Mouse (Mus musculus) hindbrain, embryonic 11.5 days (tissue): Measurements from ENCODE around the gene Foxa2. TPM values are rescaled to one million over a fixed set of nuclear protein-coding genes. Genes with fewer than 3 reads are reported as not detected.

ENCODE experiments used
- ATAC-seq: fragments of 200-750 bp; cut with Nextera tagmentation; 2 replicates; pipeline ENCODE4 v1.8.0; 2017; ENCODE audit warnings: mild to moderate bottlenecking, moderate TSS enrichment, moderate library complexity; ENCODE audit not compliant: low FRiP score
- DNase-seq: peaks from one replicate; pipeline ENCODE4 v3.0.0-alpha.2; 2015; ENCODE audit warnings: low spot score
- H3K27ac ChIP-seq: fragments of 300-500 bp; sonication (generic); 2 replicates; pipeline ENCODE4 v1.5.1; 2014; ENCODE audit warnings: mild to moderate bottlenecking, low read depth, low read length
- H3K27me3 ChIP-seq: fragments of 300-500 bp; sonication (generic); 2 replicates; pipeline ENCODE4 v1.6.1; 2014; ENCODE audit warnings: mild to moderate bottlenecking, low read length, moderate library complexity, mixed read lengths; ENCODE audit not compliant: control insufficient read depth, insufficient read depth
- H3K36me3 ChIP-seq: fragments of 300-500 bp; sonication (generic); 2 replicates; pipeline ENCODE4 v1.6.1; 2014; ENCODE audit warnings: mild to moderate bottlenecking, low read length, moderate library complexity, mixed read lengths; ENCODE audit not compliant: control insufficient read depth, insufficient read depth
- H3K4me1 ChIP-seq: fragments of 300-500 bp; sonication (generic); replicated peaks from 2 replicates; pipeline ENCODE4 v1.6.1; 2014; ENCODE audit warnings: low read length, mixed read lengths; ENCODE audit not compliant: control insufficient read depth, insufficient read depth
- H3K4me2 ChIP-seq: fragments of 300-500 bp; sonication (generic); replicated peaks from 2 replicates; pipeline ENCODE4 v1.6.1; 2014; ENCODE audit warnings: mild to moderate bottlenecking, low read depth, low read length
- H3K4me3 ChIP-seq: fragments of 300-500 bp; sonication (generic); 2 replicates; pipeline ENCODE4 v1.5.1; 2014; ENCODE audit warnings: low read depth, low read length
- H3K9ac ChIP-seq: fragments of 300-500 bp; sonication (generic); 2 replicates; pipeline ENCODE4 v1.6.1; 2014; ENCODE audit warnings: low read depth, low read length
- H3K9me3 ChIP-seq: fragments of 300-500 bp; sonication (generic); 2 replicates; pipeline ENCODE4 v1.6.1; 2016; ENCODE audit warnings: low read length; ENCODE audit not compliant: control insufficient read depth
- WGBS: fragments of 180-500 bp; shearing (Covaris S2); extraction: QIAGEN DNeasy Blood & Tissue Kit; methylation state at CpG from one replicate; pipeline ENCODE4 v1.1.7; 2014; 5-methylcytosine and 5-hydroxymethylcytosine counted together
- polyA plus RNA-seq: library from polyadenylated mRNA; unstranded; fragments of >200 nt; fragmentation: Nextera tagmentation; extraction: Ambion mirVana; gene quantifications from 2 replicates; pipeline ENCODE4 v1.2.1, GENCODE M21; 2014

Gene Foxa2
- polyA plus RNA-seq, 1 experiment from 2014 or later = 4.5 TPM

DNA sequence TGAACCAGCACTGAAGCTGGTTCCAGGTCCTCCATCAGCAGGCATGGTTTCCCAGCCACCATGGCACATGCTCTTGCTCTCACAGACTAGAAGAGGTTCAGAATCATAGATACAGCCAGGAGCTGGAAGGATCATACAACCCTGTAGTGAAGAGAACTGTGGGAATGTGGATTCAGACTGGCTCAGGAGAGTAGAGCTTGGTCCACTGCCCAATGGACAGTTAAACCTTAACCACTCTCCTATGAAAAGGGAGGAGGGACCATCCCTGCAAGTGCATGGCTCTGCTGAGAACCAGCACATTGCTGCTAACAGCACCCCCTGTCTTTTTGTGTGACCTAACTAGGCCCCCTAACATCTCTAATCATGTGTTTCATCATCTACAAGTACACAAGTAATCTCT, 50.0 kb downstream of the Foxa2 start:
- Histone ChIP-seq H3K9ac (no peak overlapping the region), H3K4me2 (no peak overlapping the region), H3K27me3 (no peaks in the 10 kb centered on the region), H3K9me3 (no peaks in the 10 kb centered on the region), H3K36me3 (no peaks in the 10 kb centered on the region), H3K4me3 (no peak overlapping the region), H3K27ac (no peak overlapping the region), H3K4me1 (no peaks in the 10 kb centered on the region)
- ATAC-seq (no peak), DNase-seq (no peak)

DNA sequence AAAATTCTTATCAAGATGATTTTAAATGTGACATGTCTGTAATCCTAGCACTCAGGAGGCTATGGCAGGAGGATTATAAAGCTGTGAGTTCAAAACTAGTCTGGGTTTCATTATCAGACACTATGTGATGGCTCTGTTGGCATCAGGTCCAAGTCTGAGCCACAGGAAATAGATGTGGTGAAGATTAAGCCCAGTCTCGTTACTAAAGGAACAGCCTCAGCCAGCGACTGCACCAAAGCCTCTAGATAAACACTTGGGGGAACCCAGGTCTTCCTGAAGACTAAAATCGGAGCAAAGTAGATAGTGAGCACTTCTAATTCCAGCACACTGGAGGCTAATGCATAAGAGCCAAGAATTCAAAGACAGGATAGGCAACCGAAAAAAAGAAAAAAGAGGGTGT, 52.9 kb downstream of the Foxa2 start:
- Histone ChIP-seq H3K9me3 (no peaks in the 10 kb centered on the region), H3K27ac (no peak overlapping the region), H3K4me1 (no peaks in the 10 kb centered on the region), H3K4me2 (no peak overlapping the region), H3K36me3 (no peaks in the 10 kb centered on the region), H3K4me3 (no peak overlapping the region), H3K9ac (no peak overlapping the region), H3K27me3 (no peaks in the 10 kb centered on the region)
- DNase-seq (no peak), ATAC-seq (no peak)
- 84% methylated on average over 4 of the region's 4 CpGs for WGBS

DNA sequence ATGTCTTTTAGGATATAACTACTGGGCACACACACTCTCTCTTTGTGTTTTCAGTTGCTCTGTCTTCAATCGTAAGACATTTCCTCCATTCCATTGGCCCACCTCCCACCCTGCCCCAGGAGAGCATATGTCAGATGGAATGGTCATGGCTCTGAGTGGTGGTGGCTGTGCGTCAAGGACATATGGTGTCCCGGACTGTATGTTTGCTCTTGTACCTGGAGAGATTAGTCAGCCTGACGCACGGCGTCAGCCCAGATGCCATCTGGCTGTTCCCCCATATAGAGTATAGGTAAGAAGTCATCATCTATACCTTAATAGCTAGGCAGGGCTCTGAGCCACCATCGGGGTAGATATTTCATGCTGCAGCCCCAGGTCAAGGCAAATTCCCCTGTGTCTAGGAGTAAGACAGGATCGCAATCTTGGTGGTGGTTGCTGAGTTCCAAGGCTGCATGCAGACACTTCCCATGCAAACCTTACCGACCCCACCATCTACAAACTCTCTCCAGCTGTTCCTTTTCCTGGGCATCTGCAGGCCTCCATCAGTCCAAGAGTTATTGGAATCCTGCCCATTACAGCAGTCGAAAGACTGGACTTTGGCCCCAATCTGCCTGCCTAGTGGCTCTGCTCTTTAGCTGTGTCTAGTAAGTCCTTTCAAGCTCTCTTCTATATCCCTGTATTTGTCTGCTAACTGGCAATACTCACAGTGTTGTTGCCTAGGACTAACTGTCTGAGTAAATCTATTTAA, 53.7 kb downstream of the Foxa2 start:
- Histone ChIP-seq H3K9me3 (no peaks in the 10 kb centered on the region), H3K36me3 (no peaks in the 10 kb centered on the region), H3K4me3 (no peak overlapping the region), H3K27me3 (no peaks in the 10 kb centered on the region), H3K4me1 (no peaks in the 10 kb centered on the region), H3K4me2 (no peak overlapping the region), H3K9ac (no peak overlapping the region), H3K27ac (no peak overlapping the region)
- DNase-seq = no peak
- 92% methylated on average over 10 of the region's 10 CpGs for WGBS
- no peak for ATAC-seq
